In genomic region chr2:149828911-149829310, GRCm38 (mm10) we compare ENCODE assay signal across 11 mouse cellular contexts. TPM values are rescaled to one million over a fixed set of nuclear protein-coding genes. Genes with fewer than 3 reads are reported as not detected.
DNase-seq lines count a peak whose midpoint lies in the region; ATAC-seq lines count a peak whose summit lies in the region.
"Had no signal": no experiment of that assay in that cellular context is flagged by ENCODE, and none has a peak within 500 bp of the region (broad histone marks: within the 10 kb centered on the region; RNA-seq: fewer than 3 reads in every experiment).

Gene Syndig1, plus strand, starts transcription at chr2:149829211.

- peak within 1 kb of the TSS; percentile 71 for H3K4me3 ChIP-seq in forebrain, embryonic 10.5 days
- peak within 1 kb of the TSS; percentile 57 for H3K4me3 ChIP-seq in neural tube, embryonic 12.5 days

- no peak for DNase-seq in layer of hippocampus, adult 8-10 months (ENCODE audit: low spot score in 2 of 2)
- no peak for DNase-seq in layer of hippocampus, adult 9-11 months
- DNase-seq in forebrain, embryonic 10.5 days (ENCODE audit: extremely low spot score, low spot score): no peak
- DNase-seq in layer of hippocampus, postnatal 14 days (ENCODE audit: low spot score in 2 of 2): no peak
- DNase-seq in ovary, adult 18-20 months (ENCODE audit: low spot score): no peak
- no peak for DNase-seq in testis, postnatal 10 days (ENCODE audit: low spot score)
- DNase-seq in adrenal gland, adult 2 months: no peak
- DNase-seq: embryo, embryonic 11 days had no signal

- ATAC-seq in neural tube, embryonic 12.5 days (ENCODE audit: low FRiP score, low read depth): no peak
- ATAC-seq: Patski had no signal

- H3K9me3 ChIP-seq in forebrain, embryonic 10.5 days: no peaks in the 10 kb centered on the region
- H3K9me3 ChIP-seq in neural tube, embryonic 12.5 days: no peaks in the 10 kb centered on the region
- H3K9me3 ChIP-seq: liver, embryonic 15.5 days had no signal

- peak within 1 kb of the TSS; percentile 82; the same call in 1 of the 2 replicates for H3K9ac ChIP-seq in neural tube, embryonic 12.5 days
- H3K9ac ChIP-seq: liver, embryonic 15.5 days had no signal

- no peaks in the 10 kb centered on the region for H3K36me3 ChIP-seq in forebrain, embryonic 10.5 days (replicated peaks)
- H3K36me3 ChIP-seq in neural tube, embryonic 12.5 days: no peaks in the 10 kb centered on the region
- H3K36me3 ChIP-seq: liver, embryonic 15.5 days had no signal

- peak within 1 kb of the TSS; percentile 89 for H3K4me2 ChIP-seq in neural tube, embryonic 12.5 days (replicated peaks)

- H3K27ac ChIP-seq in forebrain, embryonic 10.5 days: peak within 1 kb of the TSS; percentile 83
- no peak within 1 kb of the TSS for H3K27ac ChIP-seq in neural tube, embryonic 12.5 days
- H3K27ac ChIP-seq: liver, embryonic 15.5 days had no signal

- peaks cover 60% of the 10 kb centered on the region for H3K27me3 ChIP-seq in forebrain, embryonic 10.5 days (ENCODE audit: poor library complexity, severe bottlenecking)
- H3K27me3 ChIP-seq in neural tube, embryonic 12.5 days (replicated peaks): peaks cover 29% of the 10 kb centered on the region

- H3K4me1 ChIP-seq in forebrain, embryonic 10.5 days: peaks cover 28% of the 10 kb centered on the region
- H3K4me1 ChIP-seq in neural tube, embryonic 12.5 days: peaks cover 20% of the 10 kb centered on the region
- H3K4me1 ChIP-seq: liver, embryonic 15.5 days had no signal

- WGBS in forebrain, embryonic 10.5 days: 91% methylated on average over 2 of the region's 2 CpGs
- 74% methylated on average over 2 of the region's 2 CpGs for WGBS in neural tube, embryonic 12.5 days

RNA-seq across cellular contexts. Expression of gene Syndig1, which starts in this region (rescaled TPM):
- total RNA-seq in layer of hippocampus, adult 8-10 months (2022): 10 to 100 TPM; 29.0 to 37.5 (median 35.6) TPM
- polyA plus RNA-seq in forebrain, embryonic 10.5 days (2016; fragmentation: Nextera tagmentation; extraction: Ambion mirVana): 2.4 and 2.9 TPM in 2 replicates
- 10 to 100 TPM; 47.0 to 50.1 TPM for total RNA-seq in layer of hippocampus, postnatal 14 days (2021)
- polyA plus RNA-seq in neural tube, embryonic 12.5 days (2016; fragmentation: Nextera tagmentation; extraction: Ambion mirVana): 14.8 and 15.0 TPM in 2 replicates
- 1 to 10 TPM in 1 of 2 experiments, under 1 TPM in 1; 0.43 to 1.7 TPM for total RNA-seq in adrenal gland, adult 2 months (2021)
- 0.36 and 1.6 TPM in 2 replicates for polyA plus RNA-seq in adrenal gland, adult 2 months (2012; rRNA removed)

Comparison
In these comparisons a context has a peak if more than half of its experiments do, and no peak if none do; other contexts are left out.
1. RNA of gene Syndig1 (total RNA-seq): 47.0 to 50.1 TPM in layer of hippocampus, postnatal 14 days and 29.0 to 37.5 TPM in layer of hippocampus, adult 8-10 months; 0.43 to 1.7 TPM in adrenal gland, adult 2 months; every median in the first group is over 10 times any median in the second.